In the genomic region with DNA sequence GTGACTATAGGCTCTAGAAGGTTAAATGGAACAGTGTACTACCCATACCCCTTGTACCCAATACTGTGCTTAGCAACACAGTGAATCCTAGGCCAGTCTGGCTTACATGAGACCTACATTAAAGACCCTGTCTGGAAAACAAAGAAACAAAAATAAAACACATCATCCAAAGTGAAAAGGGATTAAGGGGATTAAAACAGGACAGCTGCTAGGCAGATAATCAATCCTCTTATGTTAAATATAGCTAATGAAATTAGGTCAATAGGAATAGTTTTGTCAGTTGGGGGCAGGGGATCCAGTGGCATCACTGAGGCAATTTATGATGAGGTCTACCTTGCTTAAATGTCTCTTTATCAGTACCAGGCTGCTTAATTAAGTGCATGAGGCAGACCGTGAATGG, we compare ENCODE assay signal across 7 mouse cellular contexts. TPM values are rescaled to one million over a fixed set of nuclear protein-coding genes. Genes with fewer than 3 reads are reported as not detected.
DNase-seq lines count a peak whose midpoint lies in the region; ATAC-seq and TF ChIP-seq lines count a peak whose summit lies in the region.

Gene Kdm4c, plus strand, starts transcription at position 322 of the 400 bp plus-strand sequence.

- H3K4me3 ChIP-seq in midbrain, embryonic 12.5 days: no peak within 1 kb of the TSS
- no peak within 1 kb of the TSS for H3K4me3 ChIP-seq in midbrain, embryonic 10.5 days
- no peak within 1 kb of the TSS for H3K4me3 ChIP-seq in embryonic facial prominence, embryonic 14.5 days (ENCODE audit: low read depth, low read length)
- no peak within 1 kb of the TSS for H3K4me3 ChIP-seq in hindbrain, embryonic 16.5 days (ENCODE audit: low read length)
- no peak within 1 kb of the TSS for H3K4me3 ChIP-seq in neural tube, embryonic 15.5 days (replicated peaks)
- no peak within 1 kb of the TSS for H3K4me3 ChIP-seq in liver, postnatal 0 days (ENCODE audit: low read depth, low read length)
- H3K4me3 ChIP-seq in thymus, adult 2 months (ENCODE audit: control insufficient read depth, insufficient read depth, low read length): no peak within 1 kb of the TSS

- H3K4me2 ChIP-seq in midbrain, embryonic 12.5 days (replicated peaks): no peak within 1 kb of the TSS
- no peak within 1 kb of the TSS for H3K4me2 ChIP-seq in embryonic facial prominence, embryonic 14.5 days (ENCODE audit: low read depth, low read length)
- H3K4me2 ChIP-seq in hindbrain, embryonic 16.5 days (ENCODE audit: low read length): no peak within 1 kb of the TSS
- no peak within 1 kb of the TSS for H3K4me2 ChIP-seq in neural tube, embryonic 15.5 days
- H3K4me2 ChIP-seq in liver, postnatal 0 days (ENCODE audit: low read depth, low read length): no peak within 1 kb of the TSS

- no peak for TF ChIP-seq CTCF in liver, postnatal 0 days (IDR thresholded peaks at IDR 0.05; ENCODE audit: low read depth)
- TF ChIP-seq CTCF in thymus, adult 2 months (IDR thresholded peaks at IDR 0.05; ENCODE audit: borderline replicate concordance, control insufficient read depth, extremely low read depth, insufficient read depth, low read length, poor library complexity): no peak

- no peak for ATAC-seq in midbrain, embryonic 12.5 days (ENCODE audit: low FRiP score, low read depth)
- ATAC-seq in embryonic facial prominence, embryonic 14.5 days (ENCODE audit: low read depth): no peak
- no peak for ATAC-seq in hindbrain, embryonic 16.5 days
- no peak for ATAC-seq in neural tube, embryonic 15.5 days (ENCODE audit: low FRiP score)
- ATAC-seq in liver, postnatal 0 days: no peak

- WGBS in midbrain, embryonic 12.5 days: 68% methylated on average over 1 of the region's 1 CpGs
- WGBS in midbrain, embryonic 10.5 days: 83% methylated on average over 1 of the region's 1 CpGs
- WGBS in embryonic facial prominence, embryonic 14.5 days: 86% methylated on average over 1 of the region's 1 CpGs
- 65% methylated on average over 1 of the region's 1 CpGs for WGBS in hindbrain, embryonic 16.5 days
- 94% methylated on average over 1 of the region's 1 CpGs for WGBS in neural tube, embryonic 15.5 days
- WGBS in liver, postnatal 0 days (ENCODE audit: insufficient replicate concordance): 91% methylated on average over 1 of the region's 1 CpGs
- 100% methylated on average over 1 of the region's 1 CpGs for WGBS in thymus, adult 2 months

- H3K36me3 ChIP-seq in midbrain, embryonic 12.5 days: no peaks in the 10 kb centered on the region
- H3K36me3 ChIP-seq in midbrain, embryonic 10.5 days: no peaks in the 10 kb centered on the region
- no peaks in the 10 kb centered on the region for H3K36me3 ChIP-seq in embryonic facial prominence, embryonic 14.5 days (ENCODE audit: control insufficient read depth, insufficient read depth, low read length)
- no peaks in the 10 kb centered on the region for H3K36me3 ChIP-seq in hindbrain, embryonic 16.5 days (ENCODE audit: control insufficient read depth, insufficient read depth, low read length)
- H3K36me3 ChIP-seq in neural tube, embryonic 15.5 days: no peaks in the 10 kb centered on the region
- H3K36me3 ChIP-seq in liver, postnatal 0 days (replicated peaks; ENCODE audit: insufficient read depth, low read length): no peaks in the 10 kb centered on the region
- H3K36me3 ChIP-seq in thymus, adult 2 months (ENCODE audit: control insufficient read depth, insufficient read depth, low read length): no peaks in the 10 kb centered on the region

- H3K27ac ChIP-seq in midbrain, embryonic 12.5 days (replicated peaks): no peak within 1 kb of the TSS
- H3K27ac ChIP-seq in midbrain, embryonic 10.5 days (replicated peaks): no peak within 1 kb of the TSS
- no peak within 1 kb of the TSS for H3K27ac ChIP-seq in embryonic facial prominence, embryonic 14.5 days (replicated peaks; ENCODE audit: low read depth, low read length)
- no peak within 1 kb of the TSS for H3K27ac ChIP-seq in hindbrain, embryonic 16.5 days (ENCODE audit: low read depth, low read length)
- H3K27ac ChIP-seq in neural tube, embryonic 15.5 days (replicated peaks): no peak within 1 kb of the TSS
- H3K27ac ChIP-seq in liver, postnatal 0 days (ENCODE audit: low read depth): no peak within 1 kb of the TSS
- no peak within 1 kb of the TSS for H3K27ac ChIP-seq in thymus, adult 2 months (ENCODE audit: control insufficient read depth, insufficient read depth, low read length)

- no peak within 1 kb of the TSS for H3K9ac ChIP-seq in midbrain, embryonic 12.5 days (replicated peaks)
- no peak within 1 kb of the TSS for H3K9ac ChIP-seq in embryonic facial prominence, embryonic 14.5 days (ENCODE audit: low read depth, low read length)
- no peak within 1 kb of the TSS for H3K9ac ChIP-seq in hindbrain, embryonic 16.5 days (ENCODE audit: low read depth, low read length)
- no peak within 1 kb of the TSS for H3K9ac ChIP-seq in neural tube, embryonic 15.5 days (replicated peaks)
- H3K9ac ChIP-seq in liver, postnatal 0 days (replicated peaks): no peak within 1 kb of the TSS

- no peak for TF ChIP-seq POLR2A in thymus, adult 2 months (IDR thresholded peaks at IDR 0.05; ENCODE audit: control insufficient read depth, extremely low read depth, insufficient read depth, low read length, poor library complexity)

- no peaks in the 10 kb centered on the region for H3K9me3 ChIP-seq in midbrain, embryonic 12.5 days
- no peaks in the 10 kb centered on the region for H3K9me3 ChIP-seq in midbrain, embryonic 10.5 days (replicated peaks)
- no peaks in the 10 kb centered on the region for H3K9me3 ChIP-seq in embryonic facial prominence, embryonic 14.5 days (ENCODE audit: control insufficient read depth, low read length)
- H3K9me3 ChIP-seq in hindbrain, embryonic 16.5 days (ENCODE audit: control insufficient read depth, low read length): no peaks in the 10 kb centered on the region
- no peaks in the 10 kb centered on the region for H3K9me3 ChIP-seq in neural tube, embryonic 15.5 days (replicated peaks)
- H3K9me3 ChIP-seq in liver, postnatal 0 days (ENCODE audit: low read length): no peaks in the 10 kb centered on the region

- no peaks in the 10 kb centered on the region for H3K27me3 ChIP-seq in midbrain, embryonic 12.5 days
- H3K27me3 ChIP-seq in midbrain, embryonic 10.5 days (ENCODE audit: low read depth, poor library complexity, severe bottlenecking): no peaks in the 10 kb centered on the region
- H3K27me3 ChIP-seq in embryonic facial prominence, embryonic 14.5 days (replicated peaks; ENCODE audit: control insufficient read depth, insufficient read depth, low read length): no peaks in the 10 kb centered on the region
- no peaks in the 10 kb centered on the region for H3K27me3 ChIP-seq in hindbrain, embryonic 16.5 days (replicated peaks; ENCODE audit: control insufficient read depth, insufficient read depth, low read length)
- H3K27me3 ChIP-seq in neural tube, embryonic 15.5 days (replicated peaks): no peaks in the 10 kb centered on the region
- H3K27me3 ChIP-seq in liver, postnatal 0 days (ENCODE audit: insufficient read depth, low read length): no peaks in the 10 kb centered on the region
- no peaks in the 10 kb centered on the region for H3K27me3 ChIP-seq in thymus, adult 2 months (ENCODE audit: control insufficient read depth, insufficient read depth, low read length)

- no peak for TF ChIP-seq EP300 in liver, postnatal 0 days (IDR thresholded peaks at IDR 0.05; ENCODE audit: low read depth)

- no peaks in the 10 kb centered on the region for H3K4me1 ChIP-seq in midbrain, embryonic 12.5 days
- H3K4me1 ChIP-seq in midbrain, embryonic 10.5 days: no peaks in the 10 kb centered on the region
- no peaks in the 10 kb centered on the region for H3K4me1 ChIP-seq in embryonic facial prominence, embryonic 14.5 days (ENCODE audit: control insufficient read depth, insufficient read depth, low read length)
- no peaks in the 10 kb centered on the region for H3K4me1 ChIP-seq in hindbrain, embryonic 16.5 days (ENCODE audit: control insufficient read depth, insufficient read depth, low read depth, low read length)
- H3K4me1 ChIP-seq in neural tube, embryonic 15.5 days: no peaks in the 10 kb centered on the region
- H3K4me1 ChIP-seq in liver, postnatal 0 days (ENCODE audit: insufficient read depth): no peaks in the 10 kb centered on the region
- no peaks in the 10 kb centered on the region for H3K4me1 ChIP-seq in thymus, adult 2 months (replicated peaks; ENCODE audit: control insufficient read depth, insufficient read depth, low read length)

- DNase-seq in midbrain, embryonic 10.5 days (ENCODE audit: low spot score): no peak
- no peak for DNase-seq in embryonic facial prominence, embryonic 14.5 days (ENCODE audit: low spot score)
- DNase-seq in liver, postnatal 0 days: no peak
- DNase-seq in thymus, adult 2 months: no peak

RNA-seq across cellular contexts. Expression of gene Kdm4c, which starts in this region (rescaled TPM):
- 13.4 and 16.2 TPM in 2 replicates for polyA plus RNA-seq in midbrain, embryonic 12.5 days (2016; fragmentation: Nextera tagmentation; extraction: Ambion mirVana)
- 9.5 and 12.5 TPM in 2 replicates for polyA plus RNA-seq in midbrain, embryonic 10.5 days (2016; fragmentation: Nextera tagmentation; extraction: Ambion mirVana)
- 14.5 and 16.7 TPM in 2 replicates for polyA plus RNA-seq in embryonic facial prominence, embryonic 14.5 days (2014; fragmentation: Nextera tagmentation; extraction: Ambion mirVana)
- polyA plus RNA-seq in hindbrain, embryonic 16.5 days (2015; fragmentation: Nextera tagmentation; extraction: Ambion mirVana): 14.8 and 15.1 TPM in 2 replicates
- 15.8 and 15.9 TPM in 2 replicates for polyA plus RNA-seq in neural tube, embryonic 15.5 days (2015; fragmentation: Nextera tagmentation; extraction: Ambion mirVana)
- polyA plus RNA-seq in liver, postnatal 0 days (2015; fragmentation: Nextera tagmentation; extraction: Ambion mirVana): 2.2 and 3.2 TPM in 2 replicates
- polyA plus RNA-seq in thymus, adult 2 months (2012; rRNA removed): 4.8 and 5.5 TPM in 2 replicates
